Mouse (Mus musculus) Muller cell, postnatal 12 days (primary cell): ENCODE data around the gene Magee2.
A peak's percentile ranks its signal among the peaks of the same experiment; 100 is the strongest.
"Not testable (repeated sequence)": the region's sequence is repeated elsewhere in the genome, so short reads cannot be mapped to it uniquely, and the experiment has no call there.

Experiments
- DNase-seq: peaks from one replicate; pipeline ENCODE4 v3.0.0-alpha.2; 2015; ENCODE audit errors: inconsistent ontology term

Gene Magee2

GRCm38 (mm10) chrX:104856751-104857341 is at the start of gene Magee2:
TSS of gene Magee2 (minus strand) at chrX:104857267.
- peak; percentile 25 for DNase-seq

GRCm38 (mm10) chrX:104853610-104854009 is 3.5 kb downstream of the Magee2 start:
- DNase-seq, result no peak

GRCm38 (mm10) chrX:104817583-104817982 is 39.5 kb downstream of the Magee2 start:
- not testable (repeated sequence) for DNase-seq

GRCm38 (mm10) chrX:104816987-104817386 is 40.1 kb downstream of the Magee2 start:
- DNase-seq, result not testable (repeated sequence)

- DNase-seq, result not testable (repeated sequence)
These were observed 43.4 kb downstream of the Magee2 start for GRCm38 (mm10) chrX:104813704-104814103.
